Mouse (Mus musculus) thymus, postnatal 36 days (tissue): Measurements from ENCODE around the gene Krt81.

ENCODE experiments used
- DNase-seq, 2 experiments: peaks; one replicate each; pipeline ENCODE4 v3.0.0; 2022; ENCODE audit warnings: mixed read lengths in 2 of 2

The Krt81 gene

GRCm38 (mm10) chr15:101463651-101464050 is at the start of gene Krt81:
Gene Krt81 (minus strand): TSS chr15:101463751.
- DNase-seq: no peak

- DNase-seq: no peak
These were observed 44.7 kb upstream of the Krt81 start for GRCm38 (mm10) chr15:101508247-101508646.

- no peak for DNase-seq
These were observed 43.6 kb upstream of the Krt81 start for GRCm38 (mm10) chr15:101506896-101507758.

GRCm38 (mm10) chr15:101497181-101497580 is 33.6 kb upstream of the Krt81 start:
- DNase-seq: no peak

GRCm38 (mm10) chr15:101495266-101495665 is 31.7 kb upstream of the Krt81 start:
- DNase-seq: no peak

- DNase-seq: no peak
These were observed 30.7 kb upstream of the Krt81 start for GRCm38 (mm10) chr15:101494203-101494602.

- DNase-seq: no peak
These were observed 30.2 kb upstream of the Krt81 start for GRCm38 (mm10) chr15:101493713-101494112.

GRCm38 (mm10) chr15:101492718-101493117 is 29.2 kb upstream of the Krt81 start:
- DNase-seq: no peak

GRCm38 (mm10) chr15:101491431-101491830 is 27.9 kb upstream of the Krt81 start, which contains the start of gene Krt83:
Gene Krt83 (minus strand): TSS chr15:101491512.
- no peak for DNase-seq

- DNase-seq: peak; percentile 59 to 60
These were observed 22.5 kb upstream of the Krt81 start for GRCm38 (mm10) chr15:101485911-101486635.

- no peak for DNase-seq
These were observed 21.4 kb upstream of the Krt81 start for GRCm38 (mm10) chr15:101484939-101485338.

GRCm38 (mm10) chr15:101483646-101484045 is 20.1 kb upstream of the Krt81 start:
- no peak for DNase-seq

GRCm38 (mm10) chr15:101482056-101482455 is 18.5 kb upstream of the Krt81 start:
- DNase-seq: no peak

- DNase-seq: peak in 1 of 2 experiments; percentile 16
These were observed 16.1 kb upstream of the Krt81 start for GRCm38 (mm10) chr15:101479666-101480060.

- peak; percentile 76 to 81 for DNase-seq
These were observed 15.6 kb upstream of the Krt81 start for GRCm38 (mm10) chr15:101479007-101479665.

- no peak for DNase-seq
These were observed 9.5 kb upstream of the Krt81 start, which contains the start of gene Krt86 for GRCm38 (mm10) chr15:101472952-101473528. Gene Krt86 (plus strand): TSS chr15:101473478.

- DNase-seq: no peak
These were observed 5.5 kb upstream of the Krt81 start for GRCm38 (mm10) chr15:101469093-101469492.

- peak; percentile 11 to 12 for DNase-seq
These were observed 4.3 kb downstream of the Krt81 start for GRCm38 (mm10) chr15:101459283-101459682.

GRCm38 (mm10) chr15:101458361-101458930 is 5.1 kb downstream of the Krt81 start:
- no peak for DNase-seq

GRCm38 (mm10) chr15:101455891-101456290 is 7.7 kb downstream of the Krt81 start:
- no peak for DNase-seq

GRCm38 (mm10) chr15:101455292-101455691 is 8.3 kb downstream of the Krt81 start:
- no peak for DNase-seq

- no peak for DNase-seq
These were observed 8.8 kb downstream of the Krt81 start for GRCm38 (mm10) chr15:101454774-101455173.
